Mouse (Mus musculus) forebrain, postnatal 0 days (tissue): ENCODE results near the gene Gm21981. TPM values are rescaled to one million over a fixed set of nuclear protein-coding genes. Genes with fewer than 3 reads are reported as not detected.

Source experiments
- ATAC-seq: fragments of 200-750 bp; cut with Nextera tagmentation; 2 replicates; pipeline ENCODE4 v1.8.0; 2017; ENCODE audit warnings: mild to moderate bottlenecking, moderate library complexity
- DNase-seq: peaks from one replicate; pipeline ENCODE4 v3.0.0-alpha.2; 2015
- H3K27ac ChIP-seq: fragments of 300-500 bp; sonication (generic); 2 replicates; pipeline ENCODE4 v1.5.1; 2014; ENCODE audit warnings: low read depth, mild to moderate bottlenecking, antibody characterized with exemption, low read length, moderate library complexity, mixed read lengths
- H3K27me3 ChIP-seq: fragments of 300-500 bp; sonication (generic); 2 replicates; pipeline ENCODE4 v1.6.1; 2014; ENCODE audit warnings: mild to moderate bottlenecking, low read length, mixed read lengths; ENCODE audit not compliant: insufficient read depth
- H3K36me3 ChIP-seq: fragments of 300-500 bp; sonication (generic); 2 replicates; pipeline ENCODE4 v1.6.1; 2014; ENCODE audit warnings: mild to moderate bottlenecking, moderate library complexity; ENCODE audit not compliant: insufficient read depth
- H3K4me1 ChIP-seq: fragments of 300-500 bp; sonication (generic); 2 replicates; pipeline ENCODE4 v1.6.1; 2014; ENCODE audit warnings: antibody characterized with exemption; ENCODE audit not compliant: insufficient read depth
- H3K4me2 ChIP-seq: fragments of 300-500 bp; sonication (generic); 2 replicates; pipeline ENCODE4 v1.6.1; 2014; ENCODE audit warnings: low read depth, mild to moderate bottlenecking, moderate library complexity
- H3K4me3 ChIP-seq: fragments of 300-500 bp; sonication (generic); 2 replicates; pipeline ENCODE4 v1.5.1; 2014; ENCODE audit warnings: low read depth, low read length, mixed read lengths
- H3K9ac ChIP-seq: fragments of 300-500 bp; sonication (generic); 2 replicates; pipeline ENCODE4 v1.6.1; 2014; ENCODE audit warnings: mild to moderate bottlenecking
- H3K9me3 ChIP-seq: fragments of 300-500 bp; sonication (generic); 2 replicates; pipeline ENCODE4 v1.6.1; 2016; ENCODE audit warnings: low read length
- CTCF ChIP-seq: sonication (generic); IDR thresholded peaks from 2 replicates; pipeline ENCODE4 v1.5.1; 2016; ENCODE audit warnings: antibody characterized with exemption, control low read depth, low read depth
- WGBS: fragments of 180-500 bp; shearing (Covaris S2); extraction: QIAGEN DNeasy Blood & Tissue Kit; methylation state at CpG from one replicate; pipeline ENCODE4 v1.1.7; 2014; 5-methylcytosine and 5-hydroxymethylcytosine counted together
- polyA plus RNA-seq: library from polyadenylated mRNA; unstranded; fragments of >200 nt; fragmentation: Nextera tagmentation; extraction: Ambion mirVana; gene quantifications from 2 replicates; pipeline ENCODE4 v1.2.1, GENCODE M21; 2015
- total RNA-seq: library from RNA; depleted of rRNA; stranded (reverse); fragments of >200 nt; gene quantifications from 2 replicates; pipeline ENCODE4 v1.2.3, GENCODE M21; 2014; rRNA removed

Gm21981 gene
- 4.9 and 5.2 TPM in 2 replicates for total RNA-seq
- 0.76 and 0.97 TPM in 2 replicates for polyA plus RNA-seq

- no peak for ATAC-seq
- Histone ChIP-seq H3K9ac (peak within 1 kb of the TSS; percentile 92), H3K4me2 (peak within 1 kb of the TSS; percentile 77), H3K9me3 (no peaks in the 10 kb centered on the region), H3K36me3 (peaks cover 3% of the 10 kb centered on the region; the same call in 1 of the 2 replicates), H3K4me3 (peak within 1 kb of the TSS; percentile 66), H3K27me3 (no peaks in the 10 kb centered on the region), H3K4me1 (0 out of 2 replicates have a peak, but pooled peaks cover 6% of the 10 kb centered on the region), H3K27ac (peak within 1 kb of the TSS; percentile 82)
- DNase-seq: no peak
- TF ChIP-seq CTCF: no peak; the same call in 1 of the 2 replicates
- WGBS: 0% methylated on average over 3 of the region's 3 CpGs
These were observed at the start of gene Gm21981 for GRCm38 (mm10) chr17:47694442-47694502. Gm21981 (minus strand) TSS chr17:47694455.

- DNase-seq (no peak), ATAC-seq (no peak)
- H3K27ac ChIP-seq: no peak overlapping the region
- WGBS: 47% methylated on average over 16 of the region's 16 CpGs
- no peaks in the 10 kb centered on the region for H3K9me3 ChIP-seq
- no peak overlapping the region for H3K4me2 ChIP-seq
- H3K27me3 ChIP-seq: peaks cover 2% of the 10 kb centered on the region
- no peak overlapping the region for H3K4me3 ChIP-seq
- peak; percentile 43 for TF ChIP-seq CTCF
- no peaks in the 10 kb centered on the region for H3K36me3 ChIP-seq
- 0 out of 2 replicates have a peak, but pooled peaks cover 3% of the 10 kb centered on the region for H3K4me1 ChIP-seq
- no peak overlapping the region for H3K9ac ChIP-seq
These were observed 48.9 kb upstream of the Gm21981 start for GRCm38 (mm10) chr17:47742991-47743734.

- H3K27me3 ChIP-seq: peaks cover 14% of the 10 kb centered on the region
- no peak for TF ChIP-seq CTCF
- 67% methylated on average over 2 of the region's 2 CpGs for WGBS
- H3K4me2 ChIP-seq: no peak overlapping the region
- no peak overlapping the region for H3K9ac ChIP-seq
- H3K27ac ChIP-seq: no peak overlapping the region
- ATAC-seq: no peak
- H3K4me1 ChIP-seq: 0 out of 2 replicates have a peak, but pooled peaks cover 3% of the 10 kb centered on the region
- H3K4me3 ChIP-seq: no peak overlapping the region
- H3K9me3 ChIP-seq: no peaks in the 10 kb centered on the region
- H3K36me3 ChIP-seq: no peaks in the 10 kb centered on the region
- no peak for DNase-seq
These were observed 45.9 kb upstream of the Gm21981 start for GRCm38 (mm10) chr17:47740186-47740585.

GRCm38 (mm10) chr17:47738879-47739798, 44.9 kb upstream of the Gm21981 start:
- Histone ChIP-seq H3K27ac (no peak overlapping the region), H3K9ac (no peak overlapping the region), H3K4me1 (0 out of 2 replicates have a peak, but pooled peaks cover 3% of the 10 kb centered on the region), H3K9me3 (no peaks in the 10 kb centered on the region), H3K36me3 (no peaks in the 10 kb centered on the region), H3K27me3 (peaks cover 14% of the 10 kb centered on the region), H3K4me3 (peak overlapping the region; percentile 52; the same call in 1 of the 2 replicates), H3K4me2 (peak overlapping the region; percentile 95)
- 11% methylated on average over 20 of the region's 20 CpGs for WGBS
- no peak for TF ChIP-seq CTCF
- DNase-seq (peak; percentile 9), ATAC-seq (no peak)

- no peak for TF ChIP-seq CTCF
- no peak for DNase-seq
- Histone ChIP-seq H3K4me3 (peak overlapping the region; percentile 52), H3K27ac (no peak overlapping the region), H3K4me1 (0 out of 2 replicates have a peak, but pooled peaks cover 3% of the 10 kb centered on the region), H3K27me3 (peaks cover 14% of the 10 kb centered on the region), H3K36me3 (no peaks in the 10 kb centered on the region), H3K4me2 (peak overlapping the region; percentile 95), H3K9me3 (no peaks in the 10 kb centered on the region), H3K9ac (peak overlapping the region; percentile 41)
- ATAC-seq: 0 out of 2 replicates have a peak, but pooled peaks have one; percentile 16
- WGBS: 3% methylated on average over 60 of the region's 61 CpGs
These were observed 44.0 kb upstream of the Gm21981 start for GRCm38 (mm10) chr17:47738066-47738878.

GRCm38 (mm10) chr17:47737271-47738065, 43.2 kb upstream of the Gm21981 start:
- no peaks in the 10 kb centered on the region for H3K9me3 ChIP-seq
- peak overlapping the region; percentile 95 for H3K4me2 ChIP-seq
- DNase-seq: peak; percentile 12
- peaks cover 14% of the 10 kb centered on the region for H3K27me3 ChIP-seq
- peak overlapping the region; percentile 46 for H3K9ac ChIP-seq
- 3% methylated on average over 31 of the region's 60 CpGs for WGBS
- TF ChIP-seq CTCF: no peak
- H3K4me1 ChIP-seq: 0 out of 2 replicates have a peak, but pooled peaks cover 3% of the 10 kb centered on the region
- H3K4me3 ChIP-seq: peak overlapping the region; percentile 52
- H3K36me3 ChIP-seq: no peaks in the 10 kb centered on the region
- no peak overlapping the region for H3K27ac ChIP-seq
- peak; percentile 47 for ATAC-seq
